Mouse (Mus musculus): Measurements from ENCODE around the gene Gas1.

DNA sequence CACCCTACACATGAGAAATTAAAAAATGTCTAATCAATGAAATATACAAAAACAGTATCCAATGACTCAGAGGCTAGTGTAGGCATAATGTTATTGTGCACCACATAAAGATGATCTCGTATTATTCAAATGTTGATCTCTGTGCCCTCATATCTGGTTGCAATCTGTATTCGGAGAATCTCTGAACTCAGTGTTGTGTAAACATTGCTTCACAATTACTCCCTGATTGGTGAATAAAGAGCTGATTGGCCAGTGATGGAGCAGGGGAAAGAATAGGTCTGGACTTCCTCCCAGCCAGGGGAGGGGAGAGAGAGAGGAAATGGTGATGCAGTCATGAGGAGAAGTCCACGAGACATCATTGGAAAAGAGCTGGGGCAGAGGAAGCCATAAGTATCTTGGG, 23.0 kb downstream of the Gas1 start:
- TF ChIP-seq CTCF (IDR thresholded peaks at IDR 0.05; ENCODE audit: control insufficient read depth, insufficient read depth, insufficient read length) (no peak), MAX (IDR thresholded peaks at IDR 0.05) (no peak), USF1 (IDR thresholded peaks at IDR 0.05; ENCODE audit: low read depth) (no peak), MYOG (IDR thresholded peaks at IDR 0.05; ENCODE audit: control insufficient read depth, extremely low read depth, insufficient read length) (no peak), CEBPB (IDR thresholded peaks at IDR 0.05; ENCODE audit: low read depth) (no peak)

Measured in C2C12 (cell line).